Mouse (Mus musculus) heart, embryonic 14.5 days (tissue): ENCODE results near the gene Bcar1. TPM values are rescaled to one million over a fixed set of nuclear protein-coding genes. Genes with fewer than 3 reads are reported as not detected.

Source experiments
- ATAC-seq: fragments of 200-750 bp; cut with Nextera tagmentation; 2 replicates; pipeline ENCODE4 v1.8.0; 2017; ENCODE audit warnings: low read depth, moderate TSS enrichment; ENCODE audit not compliant: insufficient number of reproducible peaks, insufficient read depth, low FRiP score
- H3K27ac ChIP-seq, 2 experiments: fragments of 200-500 bp in 1 of 2; fragments of 300-500 bp in 1 of 2; sonication (generic) in 1 of 2; replicated peaks in 1 of 2; 2 replicates each; pipeline ENCODE4 v1.5.1; 2012 to 2014; ENCODE audit warnings: low read depth in 2 of 2, low read length in 2 of 2, control low read depth in 1 of 2, mild to moderate bottlenecking in 1 of 2, mixed read lengths in 1 of 2; ENCODE audit not compliant: control insufficient read depth in 1 of 2, insufficient read depth in 1 of 2
- H3K27me3 ChIP-seq: fragments of 300-500 bp; sonication (generic); 2 replicates; pipeline ENCODE4 v1.6.1; 2014; ENCODE audit warnings: mild to moderate bottlenecking, low read length, control low read depth; ENCODE audit not compliant: control insufficient read depth, insufficient read depth
- H3K36me3 ChIP-seq: fragments of 300-500 bp; sonication (generic); 2 replicates; pipeline ENCODE4 v1.6.1; 2014; ENCODE audit warnings: mild to moderate bottlenecking, control low read depth, low read length, mixed read lengths; ENCODE audit not compliant: control insufficient read depth, insufficient read depth
- H3K4me1 ChIP-seq, 2 experiments: fragments of 200-500 bp in 1 of 2; fragments of 300-500 bp in 1 of 2; sonication (generic) in 1 of 2; 2 replicates each; pipeline ENCODE4 v1.6.1; 2012 to 2014; ENCODE audit warnings: low read length in 2 of 2, control low read depth in 1 of 2, mixed read lengths in 1 of 2; ENCODE audit not compliant: control insufficient read depth in 2 of 2, insufficient read depth in 2 of 2
- H3K4me2 ChIP-seq: fragments of 300-500 bp; sonication (generic); 2 replicates; pipeline ENCODE4 v1.6.1; 2014; ENCODE audit warnings: mild to moderate bottlenecking, low read length
- H3K4me3 ChIP-seq, 2 experiments: fragments of 200-500 bp in 1 of 2; fragments of 300-500 bp in 1 of 2; sonication (generic) in 1 of 2; 2 replicates each; pipeline ENCODE4 v1.5.1; 2012 to 2014; ENCODE audit warnings: low read length in 2 of 2, mild to moderate bottlenecking in 2 of 2, control low read depth in 1 of 2, low read depth in 1 of 2, moderate library complexity in 1 of 2; ENCODE audit not compliant: control insufficient read depth in 1 of 2, insufficient read depth in 1 of 2
- H3K9ac ChIP-seq: fragments of 300-500 bp; sonication (generic); 2 replicates; pipeline ENCODE4 v1.6.1; 2014; ENCODE audit warnings: mild to moderate bottlenecking, low read length
- H3K9me3 ChIP-seq: fragments of 300-500 bp; sonication (generic); 2 replicates; pipeline ENCODE4 v1.6.1; 2016; ENCODE audit warnings: low read length, control low read depth; ENCODE audit not compliant: control insufficient read depth
- WGBS: fragments of 180-500 bp; shearing (Covaris S2); extraction: QIAGEN DNeasy Blood & Tissue Kit; methylation state at CpG from one replicate; pipeline ENCODE4 v1.1.7; 2014; 5-methylcytosine and 5-hydroxymethylcytosine counted together
- microRNA-seq: library from miRNA; unstranded; fragments of <30 nt; microRNA quantifications from one replicate; pipeline ENCODE4, GENCODE M21; 2016
- polyA plus RNA-seq: library from polyadenylated mRNA; unstranded; fragments of >200 nt; fragmentation: Nextera tagmentation; extraction: Ambion mirVana; gene quantifications from 2 replicates; pipeline ENCODE4 v1.2.1, GENCODE M21; 2014

Bcar1 gene
- polyA plus RNA-seq, 1 experiment from 2014 or later: 50.8 TPM

- no peaks in the 10 kb centered on the region for H3K4me1 ChIP-seq
- no peak overlapping the region for H3K4me2 ChIP-seq
- H3K4me3 ChIP-seq: no peak overlapping the region
- H3K27ac ChIP-seq: no peak overlapping the region
- peaks cover 6% of the 10 kb centered on the region; the same call in 1 of the 2 replicates for H3K9me3 ChIP-seq
- H3K36me3 ChIP-seq: no peaks in the 10 kb centered on the region
- no peak overlapping the region for H3K9ac ChIP-seq
- ATAC-seq: no peak
- 30% methylated on average over 3 of the region's 3 CpGs for WGBS
- no peaks in the 10 kb centered on the region for H3K27me3 ChIP-seq
These were observed 65.5 kb downstream of the Bcar1 start for GRCm38 (mm10) chr8:111678111-111678510.

- ATAC-seq: no peak
- H3K4me3 ChIP-seq: no peak overlapping the region
- H3K27ac ChIP-seq: no peak overlapping the region
- H3K36me3 ChIP-seq: peaks cover 9% of the 10 kb centered on the region
- 76% methylated on average over 8 of the region's 8 CpGs for WGBS
- H3K27me3 ChIP-seq: no peaks in the 10 kb centered on the region
- H3K4me1 ChIP-seq: no peaks in the 10 kb centered on the region
- H3K9me3 ChIP-seq: peaks cover 6% of the 10 kb centered on the region; the same call in 1 of the 2 replicates
- H3K9ac ChIP-seq: no peak overlapping the region
- H3K4me2 ChIP-seq: no peak overlapping the region
These were observed 67.4 kb downstream of the Bcar1 start for GRCm38 (mm10) chr8:111676237-111676636.

DNA sequence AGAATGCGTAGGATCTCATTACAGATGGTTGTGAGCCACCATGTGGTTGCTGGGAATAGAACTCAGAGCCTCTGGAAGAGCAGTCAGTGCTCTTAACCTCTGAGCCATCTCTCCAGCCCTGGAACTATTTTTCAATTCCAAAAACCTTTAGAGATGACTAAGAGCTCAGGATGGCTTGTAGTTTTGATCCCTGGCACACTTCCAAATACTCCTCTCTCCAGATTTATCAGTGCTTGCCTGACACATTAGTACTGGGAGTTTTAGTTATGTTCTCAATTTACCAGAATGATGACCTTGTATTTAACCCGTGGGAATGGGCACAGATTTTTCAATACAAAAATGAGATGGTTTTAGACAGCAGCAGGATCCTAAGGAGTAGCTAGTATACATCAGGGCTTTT, 76.9 kb downstream of the Bcar1 start:
- Histone ChIP-seq H3K27ac (no peak overlapping the region), H3K4me3 (no peak overlapping the region), H3K9ac (no peak overlapping the region), H3K4me1 (no peaks in the 10 kb centered on the region), H3K27me3 (no peaks in the 10 kb centered on the region), H3K36me3 (peaks cover 43% of the 10 kb centered on the region), H3K4me2 (no peak overlapping the region), H3K9me3 (peaks cover 6% of the 10 kb centered on the region; the same call in 1 of the 2 replicates)
- no peak for ATAC-seq
- 78% methylated on average over 2 of the region's 2 CpGs for WGBS

GRCm38 (mm10) chr8:111662473-111662872, 81.1 kb downstream of the Bcar1 start:
- Histone ChIP-seq H3K4me1 (peaks cover 2 to 9% of the 10 kb centered on the region in 2 experiments; a peak in 3 of 4 replicates), H3K27me3 (no peaks in the 10 kb centered on the region), H3K9ac (no peak overlapping the region), H3K36me3 (peaks cover 27% of the 10 kb centered on the region), H3K9me3 (no peaks in the 10 kb centered on the region), H3K4me3 (no peak overlapping the region), H3K4me2 (no peak overlapping the region), H3K27ac (no peak overlapping the region)
- 87% methylated on average over 3 of the region's 3 CpGs for WGBS
- ATAC-seq: no peak

Small RNA genes lying within 50 kb of the gene (microRNA-seq; reads per million reads assigned to microRNA genes)
- not detected for gene Mir7076

Other genes with a start within 250 kb of the Bcar1 start
- 3.0 and 3.4 TPM in 2 replicates for gene Wdr59, start 221.7 kb downstream of the Bcar1 start, polyA plus RNA-seq
- 29.7 and 33.8 TPM in 2 replicates for gene Znrf1, start 207.7 kb downstream of the Bcar1 start, polyA plus RNA-seq
- gene Ldhd, start 113.4 kb downstream of the Bcar1 start, polyA plus RNA-seq: 0.74 and 0.85 TPM in 2 replicates
- gene Zfp1, start 100.4 kb downstream of the Bcar1 start, polyA plus RNA-seq: 14.6 and 17.5 TPM in 2 replicates
- not detected in 2 replicates for gene Ctrb1, start 52.8 kb downstream of the Bcar1 start, polyA plus RNA-seq
- 110 TPM in 2 replicates for gene Cfdp1, start 110.5 kb upstream of the Bcar1 start, polyA plus RNA-seq
- gene Tmem170, start 132.9 kb upstream of the Bcar1 start, polyA plus RNA-seq: 4.3 and 4.5 TPM in 2 replicates
- 0.12 TPM in 1 of 2 replicates, not detected in the other for gene Chst5, start 166.6 kb upstream of the Bcar1 start, polyA plus RNA-seq
- 4.1 and 4.3 TPM in 2 replicates for gene Tmem231, start 190.1 kb upstream of the Bcar1 start, polyA plus RNA-seq
- gene Gabarapl2, start 196.9 kb upstream of the Bcar1 start, polyA plus RNA-seq: 208 and 213 TPM in 2 replicates
- gene Adat1, start 248.5 kb upstream of the Bcar1 start, polyA plus RNA-seq: 5.2 and 5.6 TPM in 2 replicates